Mouse (Mus musculus): ENCODE results near the gene Sag.

DNA sequence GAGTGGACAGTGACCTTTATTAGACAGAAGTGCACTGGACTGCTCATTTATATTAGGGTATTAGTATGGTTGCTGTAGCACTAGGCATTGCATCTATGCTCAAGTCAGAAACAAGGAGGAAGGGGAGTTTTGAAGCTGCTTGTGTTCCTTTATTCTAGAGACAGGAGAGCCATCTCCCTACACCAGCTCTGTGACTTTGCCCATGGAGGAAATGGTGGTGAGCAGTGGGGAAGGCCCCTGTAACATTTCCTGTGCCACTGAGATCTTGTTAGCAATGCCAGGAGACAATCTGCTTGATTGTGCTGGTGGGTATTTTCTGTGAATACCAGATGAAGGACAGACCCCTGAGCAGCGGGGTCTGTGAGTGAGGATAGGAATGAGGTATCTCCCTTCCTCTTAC lies 72.6 kb downstream of the Sag start:
- TF ChIP-seq CTCF (IDR thresholded peaks at IDR 0.05; ENCODE audit: low read depth) (no peak), EP300 (IDR thresholded peaks at IDR 0.05; ENCODE audit: low read depth) (no peak)
